Mouse (Mus musculus): ENCODE measurements around the gene Cxcl15.

GRCm38 (mm10) chr5:90768218-90768617 is 26.1 kb upstream of the Cxcl15 start, which contains the start of gene Ppbp:
- TF ChIP-seq CTCF (conservative IDR thresholded peaks at IDR 0.05; ENCODE audit: insufficient read depth, insufficient read length, low read depth, low read length) (no peak), POLR2A (IDR thresholded peaks at IDR 0.05; ENCODE audit: low read depth, low read length) (no peak)
